Mouse (Mus musculus) heart, embryonic 16.5 days (tissue): Measurements from ENCODE around the gene Bglap3. TPM values are rescaled to one million over a fixed set of nuclear protein-coding genes. Genes with fewer than 3 reads are reported as not detected.
A peak's percentile ranks its signal among the peaks of the same experiment; 100 is the strongest.

ENCODE experiments used
- ATAC-seq: fragments of 200-750 bp; cut with Nextera tagmentation; replicated peaks from 2 replicates; pipeline ENCODE4 v1.8.0; 2017; ENCODE audit warnings: moderate number of reproducible peaks; ENCODE audit not compliant: insufficient read depth, low FRiP score; ENCODE audit errors: extremely low read depth
- H3K27ac ChIP-seq: fragments of 300-500 bp; sonication (generic); 2 replicates; pipeline ENCODE4 v1.5.1; 2014; ENCODE audit warnings: mild to moderate bottlenecking, low read length, control low read depth, moderate library complexity
- H3K27me3 ChIP-seq: fragments of 300-500 bp; sonication (generic); 2 replicates; pipeline ENCODE4 v1.6.1; 2014; ENCODE audit warnings: low read length, mixed read lengths; ENCODE audit not compliant: control insufficient read depth, insufficient read depth
- H3K36me3 ChIP-seq: fragments of 300-500 bp; sonication (generic); 2 replicates; pipeline ENCODE4 v1.6.1; 2014; ENCODE audit not compliant: control insufficient read depth, insufficient read depth
- H3K4me1 ChIP-seq: fragments of 300-500 bp; sonication (generic); 2 replicates; pipeline ENCODE4 v1.6.1; 2014; ENCODE audit warnings: low read length, mixed read lengths; ENCODE audit not compliant: control insufficient read depth, insufficient read depth
- H3K4me2 ChIP-seq: fragments of 300-500 bp; sonication (generic); 2 replicates; pipeline ENCODE4 v1.6.1; 2014; ENCODE audit warnings: low read depth, mild to moderate bottlenecking, control low read depth, low read length
- H3K4me3 ChIP-seq: fragments of 300-500 bp; sonication (generic); 2 replicates; pipeline ENCODE4 v1.5.1; 2014; ENCODE audit warnings: mild to moderate bottlenecking, control low read depth, low read length
- H3K9ac ChIP-seq: fragments of 300-500 bp; sonication (generic); 2 replicates; pipeline ENCODE4 v1.6.1; 2014; ENCODE audit warnings: low read length, control low read depth
- H3K9me3 ChIP-seq: fragments of 300-500 bp; sonication (generic); replicated peaks from 2 replicates; pipeline ENCODE4 v1.6.1; 2016; ENCODE audit warnings: low read length; ENCODE audit not compliant: control insufficient read depth
- WGBS: fragments of 180-500 bp; shearing (Covaris S2); extraction: QIAGEN DNeasy Blood & Tissue Kit; methylation state at CpG from one replicate; pipeline ENCODE4 v1.1.7; 2014; 5-methylcytosine and 5-hydroxymethylcytosine counted together
- polyA plus RNA-seq: library from polyadenylated mRNA; unstranded; fragments of >200 nt; fragmentation: Nextera tagmentation; extraction: Ambion mirVana; gene quantifications from 2 replicates; pipeline ENCODE4 v1.2.1, GENCODE M21; 2015

Bglap3 gene
- polyA plus RNA-seq, 1 experiment from 2014 or later = 0.21 TPM

GRCm38 (mm10) chr3:88365705-88366361 lies 6.7 kb downstream of the Bglap3 start:
- Histone ChIP-seq H3K4me1 (peaks cover 18% of the 10 kb centered on the region), H3K4me3 (no peak overlapping the region)
- ATAC-seq = no peak

GRCm38 (mm10) chr3:88364337-88364736 lies 8.2 kb downstream of the Bglap3 start, which contains the start of gene Paqr6:
Paqr6 (plus strand) TSS chr3:88364584.
- ATAC-seq = peak; percentile 38; the same call in 1 of the 2 replicates
- no peak within 1 kb of the TSS for H3K27ac ChIP-seq
- peaks cover 19% of the 10 kb centered on the region for H3K4me1 ChIP-seq
- H3K27me3 ChIP-seq = peaks cover 13% of the 10 kb centered on the region
- WGBS = 5% methylated on average over 16 of the region's 16 CpGs
- H3K9ac ChIP-seq = peak within 1 kb of the TSS; percentile 55
- no peaks in the 10 kb centered on the region for H3K9me3 ChIP-seq
- H3K4me2 ChIP-seq = peak within 1 kb of the TSS; percentile 58
- H3K36me3 ChIP-seq = peaks cover 22% of the 10 kb centered on the region
- H3K4me3 ChIP-seq = peak within 1 kb of the TSS; percentile 28

More at GRCm38 (mm10) chr3:88365705-88366361, 6.7 kb downstream of the Bglap3 start:
- H3K9me3 ChIP-seq = peaks cover 6% of the 10 kb centered on the region; the same call in 1 of the 2 replicates
- no peak overlapping the region for H3K9ac ChIP-seq
- 36% methylated on average over 34 of the region's 34 CpGs for WGBS
- no peak overlapping the region for H3K27ac ChIP-seq
- peaks cover 13% of the 10 kb centered on the region for H3K27me3 ChIP-seq
- H3K36me3 ChIP-seq = peaks cover 11% of the 10 kb centered on the region
- H3K4me2 ChIP-seq = no peak overlapping the region

DNA sequence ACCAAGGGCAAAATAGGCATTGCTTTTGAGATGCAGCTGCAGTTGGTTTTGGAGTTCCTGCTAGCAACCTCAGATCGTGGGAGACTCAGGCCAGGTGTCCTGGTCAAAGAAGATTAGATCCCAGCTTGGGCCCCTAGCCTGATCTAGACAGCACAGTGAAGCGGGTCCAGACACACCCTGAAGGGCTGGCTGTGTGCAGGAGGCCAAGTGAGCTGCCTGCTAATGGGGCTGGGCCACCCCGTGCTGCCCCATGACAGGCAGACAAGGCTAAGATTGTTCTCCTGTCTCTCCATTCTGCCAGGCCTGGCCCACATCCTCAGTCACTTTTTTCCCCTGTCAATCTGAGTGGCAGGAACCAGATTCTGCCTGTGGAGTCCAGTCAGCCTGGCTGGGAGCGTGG lies 8.8 kb downstream of the Bglap3 start:
- H3K9ac ChIP-seq = no peak overlapping the region
- H3K4me2 ChIP-seq = no peak overlapping the region
- peaks cover 13% of the 10 kb centered on the region for H3K27me3 ChIP-seq
- peak; percentile 20; the same call in 1 of the 2 replicates for ATAC-seq
- no peak overlapping the region for H3K4me3 ChIP-seq
- no peaks in the 10 kb centered on the region for H3K9me3 ChIP-seq
- H3K27ac ChIP-seq = no peak overlapping the region
- WGBS = 47% methylated on average over 4 of the region's 4 CpGs
- H3K36me3 ChIP-seq = peaks cover 28% of the 10 kb centered on the region
- H3K4me1 ChIP-seq = peaks cover 21% of the 10 kb centered on the region

DNA sequence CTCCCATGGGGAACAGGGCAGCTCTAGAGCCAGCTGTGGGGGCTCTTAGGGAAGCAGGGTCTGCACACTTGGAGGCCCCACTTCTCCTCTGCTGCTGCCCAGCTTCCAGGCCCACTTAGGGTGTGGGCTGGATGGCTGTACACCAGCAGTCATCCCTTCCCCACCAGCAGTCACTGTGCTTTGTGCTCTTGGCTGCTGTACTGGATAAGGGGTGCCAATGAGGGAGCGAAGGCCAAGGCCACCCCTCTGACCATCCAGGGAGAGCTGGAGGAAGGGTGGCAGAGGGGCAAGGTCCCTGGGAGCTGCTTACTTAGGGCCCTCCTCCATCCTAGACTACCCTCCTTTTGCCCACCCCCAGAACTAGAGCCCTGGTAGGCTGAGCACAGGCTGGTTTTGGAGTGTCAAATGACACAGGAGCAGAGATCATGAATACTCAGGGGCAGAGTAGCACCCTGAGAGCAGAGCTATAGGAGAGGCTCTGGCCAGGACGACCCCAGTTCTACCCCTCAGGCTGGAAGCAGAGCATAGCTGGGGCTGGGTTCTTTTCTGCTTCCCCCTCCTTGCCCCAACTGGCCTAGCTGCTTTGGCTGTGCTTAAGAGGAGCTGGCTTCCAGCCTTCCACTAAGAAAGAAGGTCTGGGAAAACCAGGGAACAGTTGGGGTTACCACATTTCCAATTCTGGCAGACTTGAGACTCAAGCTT lies 10.8 kb downstream of the Bglap3 start:
- Histone ChIP-seq H3K4me1 (peaks cover 21% of the 10 kb centered on the region), H3K4me3 (no peak overlapping the region), H3K9ac (no peak overlapping the region), H3K4me2 (no peak overlapping the region), H3K36me3 (peaks cover 43% of the 10 kb centered on the region), H3K27ac (no peak overlapping the region), H3K9me3 (no peaks in the 10 kb centered on the region), H3K27me3 (peaks cover 13% of the 10 kb centered on the region)
- no peak for ATAC-seq
- WGBS = 84% methylated on average over 2 of the region's 2 CpGs

DNA sequence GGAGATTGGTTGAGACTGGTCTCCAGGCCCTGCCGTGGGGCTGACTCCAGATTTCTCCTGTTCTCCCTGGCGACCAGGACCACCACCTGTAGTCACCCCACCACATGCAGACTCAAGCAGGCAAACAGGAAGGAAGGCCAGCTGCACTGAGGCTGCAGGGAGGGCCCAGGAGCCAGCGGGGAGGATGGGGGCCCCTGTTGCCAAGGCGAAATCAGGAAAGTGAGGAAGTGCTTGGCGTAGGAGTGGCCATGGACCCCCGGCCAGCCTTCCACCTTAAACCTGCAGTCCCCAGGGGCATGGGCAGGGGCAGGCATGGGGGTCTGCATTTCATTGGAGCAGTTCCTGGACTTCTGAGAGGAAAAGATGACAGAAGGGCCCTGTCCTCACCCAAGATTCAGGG lies 11.4 kb downstream of the Bglap3 start:
- Histone ChIP-seq H3K9me3 (no peaks in the 10 kb centered on the region), H3K36me3 (peaks cover 49% of the 10 kb centered on the region), H3K4me1 (peaks cover 21% of the 10 kb centered on the region), H3K4me3 (no peak overlapping the region), H3K4me2 (no peak overlapping the region), H3K27ac (no peak overlapping the region), H3K9ac (no peak overlapping the region), H3K27me3 (peaks cover 11% of the 10 kb centered on the region)
- WGBS = 66% methylated on average over 6 of the region's 6 CpGs
- no peak for ATAC-seq

DNA sequence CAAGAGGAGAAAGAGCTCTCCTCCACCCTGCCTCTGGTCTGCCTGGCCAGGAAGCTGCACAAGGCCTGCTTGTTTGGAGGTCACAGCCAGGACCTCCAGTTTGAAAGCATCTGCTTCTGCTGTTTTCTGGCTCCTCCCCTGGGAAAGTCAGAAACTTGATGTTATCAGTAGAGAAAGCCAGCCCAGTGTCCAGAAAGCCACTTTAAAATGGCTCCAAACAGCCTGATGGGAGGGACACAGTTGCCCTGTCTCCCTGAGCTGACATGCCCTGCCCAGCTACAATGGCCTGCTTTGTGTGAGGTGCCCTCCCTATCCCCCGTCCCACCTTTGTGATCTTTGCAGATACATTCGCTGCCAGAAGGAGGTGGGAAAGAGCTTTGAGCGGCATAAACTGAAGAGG lies 12.6 kb downstream of the Bglap3 start:
- Histone ChIP-seq H3K36me3 (peaks cover 59% of the 10 kb centered on the region), H3K9me3 (no peaks in the 10 kb centered on the region), H3K27ac (peak overlapping the region; percentile 24), H3K27me3 (peaks cover 3% of the 10 kb centered on the region; the same call in 1 of the 2 replicates), H3K4me1 (peaks cover 21% of the 10 kb centered on the region), H3K4me3 (no peak overlapping the region), H3K4me2 (no peak overlapping the region), H3K9ac (no peak overlapping the region)
- no peak for ATAC-seq
- WGBS = 59% methylated on average over 3 of the region's 3 CpGs

GRCm38 (mm10) chr3:88359584-88359983 lies 13.0 kb downstream of the Bglap3 start:
- H3K4me1 ChIP-seq = peaks cover 17% of the 10 kb centered on the region
- H3K4me3 ChIP-seq = no peak overlapping the region
- no peaks in the 10 kb centered on the region for H3K27me3 ChIP-seq
- WGBS = 50% methylated on average over 5 of the region's 5 CpGs
- H3K36me3 ChIP-seq = peaks cover 63% of the 10 kb centered on the region
- no peaks in the 10 kb centered on the region for H3K9me3 ChIP-seq
- no peak overlapping the region for H3K9ac ChIP-seq
- no peak overlapping the region for H3K4me2 ChIP-seq
- ATAC-seq = no peak
- peak overlapping the region; percentile 24 for H3K27ac ChIP-seq

DNA sequence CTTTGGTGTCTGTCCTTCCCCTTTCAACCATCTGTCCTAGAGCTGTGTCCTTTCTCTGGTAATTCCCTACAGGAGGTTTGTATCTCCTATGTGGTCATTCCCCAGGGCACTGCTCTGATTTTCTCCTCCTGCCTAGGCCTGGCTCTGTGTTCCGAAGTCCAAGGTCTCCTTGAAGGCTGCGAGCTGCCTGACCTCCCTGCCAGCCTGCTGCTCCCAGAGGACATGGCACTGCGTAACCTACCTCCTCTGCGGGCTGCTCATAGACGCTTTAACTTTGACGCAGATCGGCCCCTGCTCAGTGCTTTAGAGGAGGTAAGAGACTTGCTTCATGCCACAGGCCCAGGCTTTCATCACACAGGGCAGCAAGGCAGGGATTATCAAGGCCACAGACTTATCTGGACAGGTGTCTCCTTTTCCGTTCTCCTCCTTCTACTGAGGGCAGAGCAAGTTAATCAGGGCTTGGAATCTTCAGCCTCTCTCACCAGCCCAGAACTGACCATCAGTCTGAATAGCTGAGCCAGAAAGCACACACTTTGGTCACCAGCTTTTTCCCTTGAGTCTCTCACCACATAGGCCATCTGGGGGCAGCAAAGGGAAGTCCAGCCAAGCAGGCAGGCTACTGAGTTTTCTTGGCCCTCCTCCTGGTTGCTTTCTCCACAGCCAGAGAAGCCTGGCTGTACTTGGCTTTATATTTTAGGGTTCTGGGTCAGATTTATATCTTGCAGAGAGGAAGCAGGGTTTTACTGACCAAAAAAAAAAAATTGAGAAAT lies 18.0 kb downstream of the Bglap3 start:
- Histone ChIP-seq H3K4me1 (peaks cover 3% of the 10 kb centered on the region), H3K27ac (no peak overlapping the region), H3K4me3 (no peak overlapping the region), H3K9ac (no peak overlapping the region), H3K4me2 (no peak overlapping the region), H3K36me3 (peaks cover 87% of the 10 kb centered on the region), H3K27me3 (no peaks in the 10 kb centered on the region), H3K9me3 (no peaks in the 10 kb centered on the region)
- ATAC-seq = no peak
- 91% methylated on average over 8 of the region's 8 CpGs for WGBS
